Mouse (Mus musculus) heart, postnatal 4 days (tissue): ENCODE measurements around the gene Arhgdib. TPM values are rescaled to one million over a fixed set of nuclear protein-coding genes. Genes with fewer than 3 reads are reported as not detected.

Experiments used
- DNase-seq: peaks from one replicate; pipeline ENCODE4 v3.0.0; 2021
- total RNA-seq, 2 experiments: library from RNA; stranded (reverse); gene quantifications; 2 replicates each; pipeline ENCODE4 v1.2.3; 2021

Arhgdib gene
- total RNA-seq, 2 experiments from 2014 or later, result 33.6 to 39.4 TPM

DNA sequence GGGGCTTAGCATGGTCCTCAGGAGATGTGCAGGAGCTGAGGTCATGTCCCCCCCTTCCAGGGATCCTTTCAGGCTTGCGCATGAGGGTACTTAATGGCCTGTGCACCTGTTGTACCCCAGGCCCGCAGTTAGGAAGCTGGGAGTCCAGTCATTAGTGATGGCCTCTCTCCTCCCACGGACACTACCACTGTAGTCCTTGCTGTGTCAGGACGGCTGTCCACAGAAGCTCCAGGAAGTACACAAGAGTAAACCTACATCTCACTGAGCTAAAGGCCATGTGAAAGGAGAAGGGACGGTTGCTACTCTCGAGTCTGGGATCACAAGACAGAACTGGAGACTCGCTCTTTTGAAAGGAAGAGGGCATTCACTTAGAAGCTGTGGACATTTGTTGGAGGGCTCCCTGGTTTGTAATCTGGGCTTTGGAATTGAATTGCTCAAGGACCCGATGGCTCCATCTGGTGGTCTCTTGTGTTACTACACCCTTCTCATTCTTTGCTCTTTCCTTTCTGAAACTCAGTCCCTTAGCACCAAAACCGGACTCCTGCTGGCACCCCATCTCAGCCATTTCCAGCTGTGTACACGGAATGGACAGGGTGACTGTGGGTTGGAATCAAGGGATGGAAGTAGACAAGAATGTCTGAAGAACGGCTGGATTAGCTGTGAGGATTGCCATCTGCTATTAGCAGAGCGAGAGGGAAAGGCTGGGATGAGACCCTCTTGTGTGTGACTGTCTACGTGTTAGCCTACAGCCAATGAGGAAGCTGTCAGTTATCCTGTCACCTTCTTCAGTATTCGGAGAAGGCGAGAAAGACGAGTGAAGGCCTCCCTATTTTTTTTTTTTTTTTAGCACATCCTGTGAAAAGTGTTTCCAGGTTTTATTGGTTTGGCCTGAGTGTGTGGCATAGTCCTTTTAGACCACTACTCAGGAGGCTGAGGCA is 21.1 kb downstream of the Arhgdib start:
- DNase-seq, result peak; percentile 88

GRCm38 (mm10) chr6:136917885-136918284 is 23.8 kb downstream of the Arhgdib start:
- DNase-seq, result no peak

DNA sequence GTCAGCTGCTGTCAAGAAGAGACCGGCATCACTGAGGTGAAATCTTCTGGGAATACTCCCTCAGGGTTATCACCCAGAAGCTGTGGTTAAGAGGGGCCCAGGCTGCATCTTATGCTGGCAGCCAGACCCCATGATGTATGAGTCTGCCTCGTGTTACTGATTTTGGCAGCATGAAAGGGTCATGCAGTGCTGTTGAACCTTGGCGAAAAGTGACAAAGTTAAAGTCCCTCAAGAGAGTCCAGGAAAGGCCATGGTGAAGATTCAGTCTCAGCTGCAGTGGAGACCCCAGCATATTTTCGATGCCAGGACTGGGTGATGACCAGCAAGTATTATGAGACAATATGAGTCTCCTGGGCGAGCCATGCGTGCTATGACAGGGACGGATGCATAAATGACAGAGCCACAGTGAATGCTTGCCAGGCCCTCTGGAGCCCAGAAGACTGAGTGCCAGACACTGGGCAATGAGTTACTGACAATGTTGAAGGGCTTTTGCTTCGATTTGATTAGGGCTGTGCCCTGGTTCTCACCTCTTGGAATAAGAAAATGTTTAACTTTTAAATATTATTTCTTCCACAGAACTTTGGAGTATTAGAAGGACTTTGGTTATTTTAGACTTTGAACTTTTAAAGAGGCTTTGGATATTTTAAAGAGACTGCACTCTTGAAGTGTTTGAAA is 25.8 kb downstream of the Arhgdib start:
- DNase-seq, result no peak

GRCm38 (mm10) chr6:136914234-136914633 is 27.5 kb downstream of the Arhgdib start:
- DNase-seq, result no peak

- DNase-seq, result peak; percentile 54
Observed at GRCm38 (mm10) chr6:136913384-136914126, 28.1 kb downstream of the Arhgdib start.

DNA sequence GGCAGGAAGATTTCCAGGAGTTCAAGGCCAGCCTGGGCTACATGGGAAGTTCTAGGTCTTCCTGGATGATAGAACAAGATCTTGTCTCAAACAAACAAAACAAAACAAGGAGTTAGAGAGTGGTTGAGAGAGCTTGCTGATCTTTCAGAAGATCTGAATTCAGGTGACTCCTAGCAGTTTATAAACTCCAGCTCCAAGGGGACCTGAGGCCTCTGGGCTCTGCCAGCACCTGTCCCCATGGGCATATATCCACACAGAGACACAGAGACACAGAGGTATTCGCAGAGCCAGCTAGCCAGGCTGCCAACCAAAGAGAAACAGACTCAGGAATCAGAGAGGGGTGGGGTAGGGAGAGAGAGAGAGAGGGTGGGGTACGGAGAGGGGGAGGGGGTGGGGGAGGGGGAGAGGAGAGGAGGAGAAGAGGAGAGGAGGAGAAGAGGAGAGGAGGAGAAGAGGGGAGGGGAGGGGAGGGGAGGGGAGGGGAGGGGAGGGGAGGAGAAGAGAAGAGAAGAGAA is 28.9 kb downstream of the Arhgdib start:
- no peak for DNase-seq

GRCm38 (mm10) chr6:136910247-136910890 is 31.3 kb downstream of the Arhgdib start:
- DNase-seq, result peak; percentile 44

GRCm38 (mm10) chr6:136906937-136907293 is 34.8 kb downstream of the Arhgdib start:
- DNase-seq, result no peak

DNA sequence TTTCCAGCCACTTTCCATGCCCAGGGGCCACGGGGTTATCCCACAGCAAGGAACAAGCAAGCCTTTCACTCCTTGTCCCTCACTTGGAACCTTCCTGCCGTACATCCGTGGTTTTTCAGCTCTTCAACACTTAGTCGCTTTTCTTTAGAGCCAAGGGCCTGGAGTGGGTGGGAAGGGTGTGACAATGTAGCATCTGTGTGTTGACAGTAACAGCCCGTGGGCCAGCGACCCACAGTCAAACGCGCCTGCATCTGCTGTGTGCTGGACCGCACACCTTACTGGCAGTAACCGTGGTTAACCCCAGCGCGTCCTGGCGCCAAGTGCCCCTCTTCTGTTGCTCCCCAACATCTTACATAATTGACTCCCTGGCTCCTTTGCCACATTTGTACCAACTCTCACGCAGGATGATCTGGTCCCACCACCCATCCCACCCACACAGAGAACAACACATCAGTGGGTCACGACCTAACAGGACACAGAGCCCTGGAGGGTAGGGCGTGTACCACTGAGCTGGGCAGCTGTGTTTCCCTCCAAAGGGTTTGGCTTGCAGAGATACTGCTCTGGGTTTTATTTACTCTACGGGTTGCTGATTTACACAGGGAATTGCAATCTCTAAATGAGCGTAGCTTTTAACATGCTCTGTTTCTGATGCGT is 35.3 kb downstream of the Arhgdib start:
- DNase-seq, result no peak

DNA sequence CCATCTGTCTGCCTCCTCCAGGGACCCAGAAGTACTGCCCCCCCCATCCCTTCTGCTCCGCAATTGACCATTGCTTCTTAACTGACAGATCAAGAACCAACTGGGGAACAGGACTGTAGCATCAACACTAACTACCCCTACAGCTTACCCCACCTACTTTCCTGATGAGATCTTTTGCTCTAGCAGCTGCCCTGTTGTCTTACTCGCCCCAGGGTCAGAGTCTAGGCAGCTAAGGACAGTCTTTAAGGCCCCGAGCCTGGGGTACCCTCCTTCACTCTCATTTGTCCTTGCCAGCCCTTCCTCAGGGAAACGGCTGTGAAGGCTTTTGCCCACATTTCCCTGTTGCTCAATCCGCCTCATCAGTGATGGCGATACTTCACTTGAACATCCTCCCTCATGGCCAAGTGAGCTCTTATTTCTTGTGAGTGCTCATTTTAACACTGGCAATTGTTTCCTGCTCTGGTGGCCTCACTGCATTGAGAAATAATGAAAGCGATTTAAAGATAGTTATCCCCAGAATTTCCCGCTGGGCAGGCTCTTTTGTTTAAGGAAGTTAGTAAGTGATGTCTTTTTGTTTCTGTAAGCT is 37.7 kb downstream of the Arhgdib start:
- no peak for DNase-seq

- no peak for DNase-seq
Observed at GRCm38 (mm10) chr6:136902527-136902926, 39.2 kb downstream of the Arhgdib start.

GRCm38 (mm10) chr6:136901010-136901409 is 40.7 kb downstream of the Arhgdib start:
- DNase-seq, result no peak

- DNase-seq, result no peak
Observed at GRCm38 (mm10) chr6:136900369-136901009, 41.2 kb downstream of the Arhgdib start.

- no peak for DNase-seq
Observed at GRCm38 (mm10) chr6:136898954-136899353, 42.7 kb downstream of the Arhgdib start.

GRCm38 (mm10) chr6:136898222-136898621 is 43.5 kb downstream of the Arhgdib start:
- no peak for DNase-seq

GRCm38 (mm10) chr6:136897789-136898188 is 43.9 kb downstream of the Arhgdib start:
- no peak for DNase-seq

DNA sequence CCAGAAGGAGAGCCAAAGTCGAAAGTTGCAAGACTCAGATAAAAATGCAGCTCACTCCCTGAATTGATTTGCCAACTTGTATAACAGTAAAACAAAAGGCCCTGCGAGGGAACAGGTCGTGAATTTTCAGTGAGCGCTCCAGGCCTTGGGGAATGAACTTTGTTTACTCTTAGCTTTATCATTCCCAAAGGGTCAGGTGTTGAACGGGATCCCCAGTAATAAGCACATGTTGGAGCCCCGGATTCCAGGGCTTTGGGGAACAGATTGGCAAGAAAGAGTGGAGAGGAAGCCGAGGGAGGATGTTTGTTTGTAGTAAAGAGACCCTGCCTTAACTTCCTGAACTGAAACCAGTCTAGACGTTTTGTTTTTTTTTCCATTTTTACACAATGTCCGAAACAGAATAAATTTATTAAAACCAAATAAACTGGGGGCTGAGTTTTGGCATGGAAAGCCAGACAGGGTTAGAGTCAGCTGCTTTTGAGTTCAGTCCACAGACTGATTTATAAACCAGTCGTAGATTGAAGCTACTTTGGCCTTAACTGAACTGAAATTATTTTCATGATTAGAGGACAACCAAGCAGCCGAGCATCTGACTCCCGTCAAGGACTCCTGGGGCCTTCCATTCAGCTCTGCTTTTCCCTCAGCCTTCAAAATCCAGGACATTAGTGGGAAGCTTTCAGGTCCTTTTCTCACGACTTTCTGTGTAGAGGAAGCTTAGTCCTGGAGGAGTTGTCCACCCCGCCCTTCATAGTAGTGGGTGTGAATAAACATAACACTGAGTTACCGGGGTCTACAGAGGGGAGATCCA is 47.0 kb downstream of the Arhgdib start:
- DNase-seq, result no peak

GRCm38 (mm10) chr6:136892002-136892401 is 49.7 kb downstream of the Arhgdib start:
- DNase-seq, result no peak

DNA sequence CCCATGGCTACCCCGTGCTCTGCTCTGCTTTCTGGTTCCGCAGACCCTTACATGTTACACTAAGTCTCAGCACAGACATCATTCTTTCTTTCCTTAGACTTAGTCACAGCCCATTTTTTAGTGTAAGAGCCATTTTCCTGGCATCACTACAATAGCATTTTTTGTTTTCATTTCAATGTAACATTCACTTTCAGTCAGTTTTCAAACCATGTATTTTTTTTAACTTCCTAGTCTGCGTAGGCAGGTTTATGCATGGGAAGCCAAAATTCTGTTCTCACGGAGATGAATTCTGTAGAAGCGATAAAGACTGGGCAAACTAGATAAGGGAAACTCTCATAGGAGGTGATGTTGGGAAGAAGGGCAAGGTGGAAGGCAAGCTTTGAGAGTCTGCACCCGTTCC is 52.1 kb downstream of the Arhgdib start:
- DNase-seq, result no peak

GRCm38 (mm10) chr6:136889067-136889466 is 52.6 kb downstream of the Arhgdib start:
- no peak for DNase-seq
